Mouse (Mus musculus) monocyte, adult 2 months (primary cell): ENCODE measurements around the gene Rer1.

Source experiments
- DNase-seq, 2 experiments: peaks; one replicate each; pipeline ENCODE4 v3.0.0; 2022; ENCODE audit warnings: low spot score in 2 of 2, low read depth in 1 of 2

Rer1 gene

DNA sequence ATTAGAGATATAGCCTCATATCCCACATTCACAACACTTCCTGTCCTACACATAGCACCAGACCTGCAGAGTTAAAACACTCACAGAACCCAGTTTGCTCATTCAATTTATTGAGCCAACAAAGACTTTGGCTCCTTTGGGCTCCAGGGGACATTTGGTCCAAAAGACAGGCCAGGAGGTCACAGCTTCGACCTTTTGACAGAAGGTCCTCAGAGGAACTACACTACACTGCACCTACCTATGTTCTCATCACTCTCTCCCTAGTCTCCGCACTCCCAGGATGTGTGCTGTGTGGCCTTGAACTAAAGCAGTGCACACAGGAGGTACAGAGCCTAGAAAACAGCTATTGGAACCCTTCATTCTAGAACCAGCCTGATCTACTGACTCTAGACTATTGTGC is 10.4 kb downstream of the Rer1 start:
- DNase-seq: no peak

DNA sequence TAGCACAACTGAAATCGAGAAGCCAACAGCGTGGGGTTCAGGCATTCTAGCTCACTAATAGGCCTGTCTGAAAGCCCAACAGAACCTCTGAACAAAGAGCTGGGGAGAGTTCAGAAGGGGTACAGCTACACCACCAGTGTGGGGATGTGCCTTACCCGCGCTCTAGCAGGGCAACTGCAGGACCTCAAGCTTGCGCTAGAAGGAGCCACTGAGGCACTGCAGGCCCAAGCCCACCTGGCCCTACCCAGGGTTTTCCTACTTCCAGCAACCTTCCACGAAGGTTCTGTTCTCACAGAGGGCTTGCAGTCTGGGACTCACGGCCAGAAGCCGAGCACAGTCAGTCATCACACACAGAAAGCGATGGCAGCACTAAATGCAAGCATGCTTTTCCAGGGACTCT is 11.0 kb downstream of the Rer1 start:
- no peak for DNase-seq

DNA sequence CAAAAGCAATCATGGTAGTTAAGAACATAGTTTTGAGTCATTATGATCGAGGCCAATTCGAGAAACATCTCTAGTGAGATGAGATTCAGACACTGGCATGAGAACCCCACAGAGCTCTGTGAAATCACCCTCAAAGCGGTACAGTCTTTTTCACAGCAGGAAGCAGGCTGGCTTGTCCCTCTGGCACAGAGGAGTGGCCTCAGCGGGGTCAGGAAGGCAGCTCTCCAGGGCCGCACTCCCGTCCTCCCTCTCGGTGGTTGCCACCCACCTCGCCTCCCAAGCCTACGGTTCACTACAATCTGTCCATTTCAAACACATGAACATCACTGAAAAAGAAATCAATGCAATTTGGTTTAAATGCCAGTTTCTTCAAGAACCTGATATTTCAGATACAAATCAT is 11.8 kb downstream of the Rer1 start:
- DNase-seq: no peak

DNA sequence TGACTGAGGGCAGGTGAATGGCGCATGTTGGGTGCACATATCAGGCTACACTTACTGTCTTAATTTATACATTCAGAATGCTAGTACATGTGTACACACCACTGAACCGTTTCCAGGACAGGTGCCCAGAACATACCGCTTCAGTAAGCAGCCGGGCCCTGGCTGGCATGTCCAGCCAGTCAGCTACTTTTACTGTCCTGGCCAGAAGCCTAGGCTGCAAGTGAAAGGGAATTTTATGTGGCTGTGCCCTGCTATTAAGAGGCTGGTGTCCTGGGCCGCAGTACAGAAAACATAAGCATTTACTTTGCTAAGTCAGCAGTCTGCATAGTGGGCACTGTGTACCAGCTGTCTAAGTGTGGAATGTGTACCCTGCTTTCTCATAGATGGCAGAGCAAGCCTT is 15.3 kb downstream of the Rer1 start:
- no peak for DNase-seq

DNA sequence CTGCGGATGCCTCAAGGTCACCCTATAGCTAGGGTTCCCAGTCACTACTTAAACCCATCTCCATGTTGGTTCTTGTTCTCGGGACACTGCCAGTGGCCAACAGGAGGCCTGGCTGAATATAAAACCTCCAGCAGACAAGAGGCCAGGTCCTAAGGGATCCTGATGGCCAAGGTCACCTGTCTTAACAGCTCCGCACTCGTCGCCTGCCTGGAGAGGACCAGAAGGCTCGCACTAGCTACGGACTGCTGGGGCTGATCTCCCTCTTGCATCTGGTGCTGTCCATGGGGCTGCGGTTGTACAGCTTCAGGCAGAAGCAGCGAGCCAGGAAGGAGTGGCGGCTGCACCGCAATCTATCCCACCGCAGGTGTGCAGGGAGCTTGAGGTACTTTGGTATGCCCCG is 16.0 kb downstream of the Rer1 start:
- DNase-seq: no peak

DNA sequence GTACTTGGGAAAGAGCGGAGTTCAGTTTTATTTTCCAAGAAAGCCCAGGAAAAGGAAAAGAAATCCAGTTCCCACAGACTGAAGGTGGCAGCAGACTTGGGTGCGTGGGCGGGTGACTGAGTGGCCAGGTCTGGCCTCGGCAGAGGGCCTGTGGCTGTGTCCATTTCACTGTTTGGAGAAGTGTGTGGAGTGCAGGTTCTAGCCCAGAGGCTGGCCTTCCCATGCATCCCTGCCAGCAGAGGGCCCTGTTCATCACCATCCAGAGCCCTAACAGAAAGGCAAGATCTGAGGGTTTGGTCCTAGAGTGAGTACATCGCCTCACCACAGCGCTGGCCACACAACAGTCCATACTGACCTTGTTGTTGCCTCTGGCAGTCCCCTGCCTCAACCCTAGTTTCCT is 17.0 kb downstream of the Rer1 start:
- DNase-seq: no peak

DNA sequence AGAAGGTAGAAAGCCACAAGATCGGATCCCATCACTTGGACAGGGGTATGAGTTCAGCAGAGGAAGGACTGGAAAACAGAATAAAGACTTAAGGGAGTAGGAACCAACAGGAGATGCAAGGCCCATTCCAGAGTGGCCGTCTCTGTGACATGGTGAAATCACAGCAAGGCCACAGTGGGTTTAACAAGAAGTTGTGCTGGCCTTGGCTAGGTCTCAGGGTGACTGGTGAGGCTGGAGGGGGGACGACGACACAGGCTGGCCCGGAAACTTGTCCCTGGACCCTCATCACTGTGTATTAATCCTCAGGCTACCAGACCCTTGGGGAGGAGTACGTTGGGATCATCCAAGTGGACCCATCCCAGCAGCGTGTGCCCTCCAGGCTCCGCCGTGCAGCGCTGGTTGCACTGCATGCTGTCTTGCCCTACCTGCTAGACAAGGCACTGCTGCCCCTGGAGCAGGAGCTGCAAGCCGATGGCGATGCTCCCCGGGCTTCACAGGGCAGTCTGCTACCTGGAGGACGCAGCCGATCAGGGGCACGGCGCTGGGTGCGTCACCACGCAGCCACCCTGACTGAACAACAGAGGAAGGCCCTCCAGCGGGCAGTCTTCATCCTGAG is 17.7 kb downstream of the Rer1 start:
- DNase-seq: no peak

DNA sequence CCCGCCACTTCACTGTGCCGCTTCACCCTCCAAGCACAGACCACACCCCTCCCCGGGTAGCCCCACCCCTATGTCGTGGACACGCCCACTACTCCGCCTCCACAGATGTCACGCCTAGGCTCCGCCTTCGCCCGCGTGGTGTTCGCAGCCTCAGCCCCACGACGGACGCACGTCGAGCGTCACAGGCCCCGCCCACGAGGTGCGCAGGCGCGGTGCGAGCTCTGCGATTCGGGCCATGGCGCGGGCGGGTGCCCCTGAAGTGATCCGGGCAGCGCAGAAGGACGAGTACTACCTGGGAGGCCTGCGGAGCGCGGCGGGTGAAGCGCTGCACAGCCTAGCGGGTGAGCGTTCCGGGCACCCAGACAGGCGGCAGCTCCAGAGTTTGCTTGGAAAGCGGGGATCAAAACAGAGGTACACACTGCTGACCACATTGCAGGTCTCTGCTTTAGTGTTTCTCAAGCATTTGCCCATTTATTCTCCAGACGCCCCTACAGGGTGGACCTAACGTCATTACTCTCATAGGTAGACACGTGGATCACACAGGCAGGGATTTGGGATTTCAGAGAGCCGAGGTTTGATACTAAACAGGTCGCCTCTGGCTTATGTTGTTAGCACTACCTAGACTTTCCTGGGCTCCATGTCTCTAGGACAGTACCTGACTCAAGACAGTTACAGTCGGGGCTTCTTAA is 19.2 kb downstream of the Rer1 start, which contains the start of gene Pex10:
Gene Pex10, plus strand, starts transcription at position 183 of the 689 bp plus-strand sequence.
- peak; percentile 89 to 98 for DNase-seq

DNA sequence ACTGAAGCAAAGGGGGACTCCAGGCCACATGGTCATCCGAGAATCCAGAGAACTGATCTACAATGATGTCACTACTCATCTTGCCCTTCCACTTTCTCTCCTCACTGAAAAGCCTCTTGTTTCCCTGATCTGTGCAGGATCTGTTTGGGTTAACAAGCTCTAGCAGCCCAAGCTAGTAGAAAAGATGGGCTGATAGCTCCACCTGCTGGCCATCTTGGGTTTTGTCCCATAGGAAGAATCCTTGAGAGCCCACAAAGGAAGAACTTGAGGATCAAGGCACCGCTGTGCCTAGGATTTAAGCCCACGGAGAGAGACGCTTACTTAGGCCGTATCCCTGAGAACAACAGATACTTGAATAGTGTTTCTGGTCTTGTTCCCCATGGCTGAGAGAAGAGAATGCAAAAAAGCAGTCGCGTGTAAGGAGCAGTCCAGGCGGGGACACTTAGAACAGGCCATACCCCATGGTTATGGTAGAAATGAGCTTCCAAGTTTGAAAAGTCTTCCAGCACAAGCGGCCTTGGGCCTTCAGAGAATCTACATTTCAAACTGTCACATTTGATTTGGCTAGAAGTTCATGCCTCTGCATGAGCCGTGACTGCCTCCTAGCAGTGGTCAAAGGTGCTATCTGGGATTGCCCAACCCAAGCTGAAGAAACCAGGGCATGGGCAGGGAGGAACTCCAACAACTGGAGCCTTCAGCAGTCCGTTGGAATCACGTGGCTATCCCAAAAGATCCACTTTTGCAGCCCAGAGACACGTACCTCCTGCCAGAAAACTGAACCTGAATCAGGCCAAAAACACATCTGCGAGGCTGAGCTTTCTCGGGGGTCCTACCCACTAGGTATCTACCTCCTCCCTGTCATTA is 20.0 kb downstream of the Rer1 start:
- DNase-seq: peak; percentile 60 to 81

DNA sequence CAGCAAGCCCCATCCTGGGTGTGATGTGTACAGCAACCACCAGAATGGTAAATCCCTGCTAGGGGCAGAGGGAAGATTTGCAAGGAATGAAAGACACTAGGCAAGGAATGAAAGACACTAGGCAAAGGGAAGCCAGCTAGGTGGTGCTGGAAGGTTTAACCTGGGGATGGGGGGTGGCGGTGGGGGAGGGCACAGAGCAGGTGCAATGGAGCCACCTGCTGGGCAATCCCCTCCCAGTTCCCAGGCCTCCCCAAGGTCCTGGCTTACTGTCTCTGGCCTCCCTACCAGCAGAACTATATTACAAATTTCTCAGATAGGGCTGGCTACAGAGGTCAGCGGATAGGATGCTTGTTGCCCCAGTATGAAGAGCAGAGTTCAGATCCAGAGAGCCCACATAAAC is 21.7 kb downstream of the Rer1 start:
- no peak for DNase-seq

DNA sequence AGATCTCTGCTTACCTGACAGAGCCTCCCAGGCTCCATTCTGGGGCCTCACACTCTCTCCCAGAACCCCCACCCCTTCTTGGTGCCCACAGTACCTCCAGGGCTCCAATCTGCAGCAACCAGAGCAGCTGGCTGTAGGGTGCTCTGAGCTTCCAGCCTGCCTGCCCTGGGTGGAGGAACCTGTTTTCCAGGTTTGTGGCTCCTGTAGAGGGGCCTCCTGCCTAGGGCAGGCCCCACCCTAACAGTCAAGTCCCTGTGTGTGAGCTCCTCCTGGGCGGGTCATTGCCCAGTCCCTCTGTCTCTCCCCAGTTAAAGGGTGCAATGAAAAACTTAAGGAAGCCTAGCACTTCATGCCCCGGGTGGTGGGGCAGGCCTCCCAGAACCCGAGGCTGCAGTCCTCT is 22.3 kb downstream of the Rer1 start:
- no peak for DNase-seq

DNA sequence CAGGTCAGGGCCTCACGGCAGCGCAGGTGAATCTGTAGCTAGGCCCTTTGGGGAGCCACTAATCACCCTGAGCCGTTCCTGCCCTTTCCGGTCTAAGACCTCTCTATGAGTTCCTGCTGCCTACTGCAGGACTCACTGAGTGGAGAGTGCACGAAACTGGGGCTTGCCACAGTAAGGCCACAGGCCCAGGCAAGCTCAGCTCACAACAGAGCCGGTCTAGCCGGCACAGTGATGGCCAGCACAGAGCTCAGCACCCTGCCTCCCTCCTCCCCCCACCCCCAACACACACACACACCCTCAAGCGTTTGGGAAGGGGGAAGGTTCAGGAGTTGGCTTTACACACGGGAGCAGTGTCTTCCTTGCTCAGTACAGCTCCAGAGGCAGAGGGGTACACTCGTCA is 27.9 kb downstream of the Rer1 start:
- DNase-seq: no peak

DNA sequence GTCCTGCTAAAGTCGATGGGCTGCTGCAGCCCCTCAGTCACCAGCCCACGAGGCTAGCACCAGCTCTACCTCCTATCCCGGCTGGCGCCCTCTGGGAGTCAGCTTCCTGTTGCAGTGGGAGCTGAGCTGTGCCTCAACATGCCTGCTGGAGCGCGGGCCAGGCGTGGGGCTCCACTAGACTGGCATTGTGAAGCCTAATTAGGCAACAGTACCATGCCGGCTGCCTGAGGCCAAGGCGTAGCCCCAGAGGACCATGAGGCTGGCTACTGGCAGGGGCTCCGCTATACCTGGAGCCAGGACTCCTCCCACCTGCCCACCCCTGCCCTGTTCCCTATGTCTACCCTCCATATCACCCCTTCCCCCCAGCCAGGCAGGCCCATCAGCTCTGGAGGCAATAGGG is 29.5 kb downstream of the Rer1 start, which contains the start of gene Plch2:
Gene Plch2, minus strand, starts transcription at position 61 of the 400 bp plus-strand sequence.
- no peak for DNase-seq

DNA sequence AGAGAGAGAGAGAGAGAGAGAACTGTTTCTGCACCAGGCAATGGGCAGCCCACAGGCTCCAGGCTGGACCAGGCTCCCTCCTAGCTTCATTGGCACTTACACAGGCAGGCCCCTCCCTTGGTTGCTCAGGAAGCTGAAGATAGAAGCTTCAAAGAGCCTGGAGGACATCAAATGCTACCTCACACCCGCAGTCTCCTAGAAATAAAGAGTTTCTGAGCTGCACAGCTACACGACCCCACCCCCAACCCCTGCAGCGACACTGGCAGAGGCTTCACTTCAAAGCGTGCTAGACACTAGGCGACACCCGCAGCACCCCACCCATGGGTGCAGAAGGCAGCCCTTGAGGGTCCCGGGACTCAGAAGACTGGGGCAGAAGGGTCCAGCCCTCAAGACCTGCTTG is 36.1 kb downstream of the Rer1 start:
- no peak for DNase-seq

DNA sequence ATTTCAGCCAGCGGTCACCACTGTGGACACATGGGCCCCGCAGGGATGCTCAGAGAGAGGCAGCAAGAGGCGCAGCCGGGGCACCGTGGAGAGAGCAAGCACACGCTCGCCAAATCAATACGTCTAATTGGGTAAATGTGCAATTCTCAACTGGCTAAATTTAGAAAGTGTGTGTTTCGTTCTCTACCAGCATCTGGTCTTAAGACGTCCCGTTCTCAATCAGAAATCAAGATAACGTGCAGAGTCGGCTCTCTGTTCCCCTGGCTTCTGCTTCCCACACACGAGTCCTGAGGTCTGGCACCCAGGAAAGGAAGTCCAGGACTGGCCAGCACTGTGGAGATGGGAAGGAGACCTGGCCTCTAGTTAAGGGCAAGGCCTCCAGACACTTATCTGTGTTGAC is 39.5 kb downstream of the Rer1 start:
- no peak for DNase-seq

DNA sequence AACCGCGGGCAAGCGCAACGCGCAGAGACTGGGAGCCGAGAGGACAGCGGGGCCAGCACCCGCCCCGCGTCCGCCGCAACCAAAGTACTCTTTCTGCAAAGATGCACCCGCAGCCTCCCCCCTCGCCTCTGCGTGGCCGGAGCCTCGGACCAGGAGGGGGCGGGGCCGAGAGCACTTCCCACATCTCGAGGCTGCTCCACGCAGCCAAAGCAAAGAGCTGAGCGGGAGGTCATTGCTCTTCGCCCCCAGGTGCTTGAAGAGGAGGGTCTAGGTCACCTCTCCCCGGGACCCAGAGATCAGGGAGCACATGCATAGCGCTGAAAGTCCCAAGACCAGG is 42.9 kb downstream of the Rer1 start:
- no peak for DNase-seq

DNA sequence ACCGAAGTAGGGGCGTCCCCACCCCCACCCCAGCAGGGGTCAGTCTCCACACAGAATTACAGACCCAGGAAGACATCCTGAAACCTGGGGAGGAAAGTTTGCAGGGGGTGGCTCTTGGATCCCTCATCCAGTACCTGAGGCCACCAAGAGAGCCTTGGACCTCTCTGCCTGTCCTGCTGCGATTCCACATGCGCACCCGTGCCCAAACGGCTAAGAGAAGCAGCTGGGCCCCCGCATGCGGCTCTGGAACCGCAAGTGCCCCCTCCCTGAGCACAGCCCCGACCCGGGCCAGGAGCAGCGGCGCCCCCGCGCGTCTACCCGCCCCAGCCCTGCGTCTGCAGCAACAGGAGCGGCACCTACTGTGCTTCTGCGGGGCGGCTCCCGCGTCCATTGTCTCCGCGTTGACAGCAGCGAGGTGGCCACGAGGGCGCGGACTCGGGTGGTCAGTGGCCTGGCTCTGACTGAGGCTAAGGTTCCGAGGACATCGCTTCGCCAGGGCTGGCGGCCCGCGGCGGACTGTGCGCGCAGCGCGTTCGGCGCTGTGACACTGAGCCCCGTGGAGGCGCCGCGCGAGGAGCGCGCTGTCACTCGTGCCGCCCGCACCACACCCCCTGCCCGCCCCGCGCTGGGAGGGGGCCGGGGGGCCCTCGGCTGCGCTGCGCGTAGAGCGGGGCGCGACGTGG is 43.4 kb downstream of the Rer1 start:
- no peak for DNase-seq

DNA sequence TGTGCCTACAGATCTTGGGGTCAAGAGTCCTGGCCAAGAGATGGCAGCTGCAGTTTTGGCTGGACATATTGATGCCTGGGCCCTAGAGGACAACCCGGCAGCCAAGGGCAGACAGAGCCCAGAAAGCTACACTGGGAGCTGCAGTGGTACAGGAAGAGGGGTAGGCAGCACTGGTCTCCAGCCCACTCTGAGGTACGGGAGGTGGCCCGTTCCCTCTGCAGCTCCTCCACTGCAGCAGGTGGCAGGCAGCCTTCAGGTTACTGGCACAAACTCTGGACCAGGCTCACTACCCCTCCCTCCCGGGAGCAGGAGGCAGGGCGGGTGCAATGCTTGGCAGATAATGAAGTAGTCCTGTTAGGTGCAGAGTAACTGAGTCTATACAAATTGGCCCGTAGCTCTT is 45.5 kb downstream of the Rer1 start:
- no peak for DNase-seq

DNA sequence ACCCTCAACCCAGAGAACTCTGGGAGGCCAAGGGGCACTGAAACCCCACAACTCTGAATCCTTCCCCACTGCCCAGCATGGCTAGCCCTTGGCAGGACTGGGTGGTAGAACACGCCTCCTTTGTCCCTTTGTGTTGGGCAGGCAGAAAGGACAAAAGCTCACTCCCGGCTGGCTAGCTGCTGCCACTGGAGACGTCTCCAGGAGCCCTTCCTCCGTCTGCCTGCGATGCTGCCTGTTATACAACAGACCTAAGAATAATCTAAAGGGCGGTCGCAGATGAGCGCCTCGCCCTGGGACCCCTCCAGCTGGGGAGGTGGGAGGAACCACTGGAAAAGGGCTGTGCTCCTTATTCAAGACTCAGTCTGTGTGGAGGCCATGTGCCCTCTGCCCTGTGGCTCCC is 46.0 kb downstream of the Rer1 start:
- no peak for DNase-seq

DNA sequence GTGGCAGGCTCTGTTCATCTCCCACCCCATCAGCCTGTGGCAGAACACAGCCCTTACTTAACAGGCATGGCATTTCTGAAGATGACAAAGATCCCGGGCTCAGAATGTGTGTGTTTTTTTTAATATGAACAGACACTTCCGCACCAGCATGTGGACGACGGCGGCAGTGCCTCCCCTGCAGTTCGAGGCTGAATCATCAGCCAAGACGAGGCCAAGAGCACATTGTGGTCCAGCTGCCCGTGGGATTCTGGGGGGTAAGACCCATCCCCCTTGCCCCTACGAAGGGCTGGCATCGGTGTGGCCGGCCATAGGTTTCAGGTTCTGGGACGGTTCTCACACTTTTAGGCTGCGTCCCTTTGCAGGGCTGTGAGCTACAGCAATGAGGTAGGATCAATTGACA is 51.4 kb downstream of the Rer1 start:
- no peak for DNase-seq

DNA sequence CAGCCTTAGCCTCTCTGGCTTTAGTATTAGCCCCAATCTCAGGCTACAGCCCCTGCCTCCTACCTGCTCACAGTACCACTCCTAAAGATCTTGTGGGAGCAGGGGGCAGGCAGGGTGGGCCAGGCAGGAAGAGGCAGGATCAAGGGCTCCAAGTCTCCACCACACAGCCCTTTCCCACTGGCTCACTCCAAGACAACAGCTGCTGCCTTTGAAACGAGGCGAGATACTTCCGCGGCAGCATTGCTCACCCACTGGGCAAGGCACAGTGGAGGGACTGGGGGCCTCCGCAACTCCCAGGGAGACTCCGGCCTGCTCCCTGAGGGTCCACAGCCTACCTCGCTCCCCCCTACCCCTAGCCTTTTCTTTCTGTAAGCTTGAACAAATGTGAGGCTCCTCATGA is 52.0 kb downstream of the Rer1 start:
- DNase-seq: no peak

DNA sequence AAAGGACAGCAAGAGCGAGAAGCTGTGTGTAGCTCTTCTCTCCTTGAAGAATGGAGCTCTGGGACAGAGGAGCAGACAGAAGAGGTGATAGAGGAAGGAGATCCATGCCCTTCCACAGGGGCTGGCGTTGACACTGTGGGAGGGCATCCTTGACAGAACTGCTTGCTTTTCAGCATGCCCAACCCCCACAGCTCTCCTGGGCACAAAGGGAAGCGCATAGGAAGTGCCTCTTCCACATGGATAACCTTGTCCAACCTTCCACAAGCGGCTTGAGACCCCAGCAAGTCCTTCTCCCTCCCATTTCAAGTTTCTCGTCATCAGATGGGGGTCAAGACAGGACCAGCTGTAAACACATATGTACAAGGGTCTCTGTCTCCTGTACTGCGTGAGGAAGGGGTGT is 53.1 kb downstream of the Rer1 start:
- no peak for DNase-seq
